Mouse (Mus musculus): ENCODE data around the gene Tgoln1. TPM values are rescaled to one million over a fixed set of nuclear protein-coding genes. Genes with fewer than 3 reads are reported as not detected.

The Tgoln1 gene
- polyA plus RNA-seq, 1 experiment: 37.9 TPM

GRCm38 (mm10) chr6:72610261-72610660, 6.5 kb downstream of the Tgoln1 start:
- H3K27ac ChIP-seq (ENCODE audit: control insufficient read depth, insufficient read depth, low read length): no peak overlapping the region

DNA sequence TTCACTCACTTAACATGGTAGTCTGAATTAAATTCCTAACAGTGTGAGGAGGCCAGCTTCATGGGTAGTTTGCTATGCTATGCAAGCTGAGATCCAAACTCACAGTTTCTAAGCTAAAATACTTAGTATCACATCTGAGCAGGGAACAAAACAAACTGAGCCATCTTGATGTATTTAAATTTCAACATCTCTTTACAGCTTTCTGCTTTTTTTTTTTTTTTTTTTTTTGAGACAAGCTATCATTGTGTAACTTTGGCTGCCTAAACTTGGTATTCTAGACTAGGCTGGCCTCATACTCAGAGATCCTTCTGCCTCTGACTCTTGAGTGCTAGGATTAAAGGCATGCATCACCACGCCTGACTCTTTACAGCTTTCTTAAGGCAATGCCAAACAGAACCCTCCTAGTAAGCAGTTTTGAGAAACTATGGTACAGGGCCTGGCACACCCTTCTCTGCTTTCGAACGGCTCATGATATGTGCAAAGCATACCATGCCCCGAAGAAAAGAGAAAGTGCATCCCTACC, 8.1 kb downstream of the Tgoln1 start:
- 93% methylated on average over 4 of the region's 4 CpGs for WGBS
- TF ChIP-seq POLR2A (IDR thresholded peaks at IDR 0.05; ENCODE audit: control insufficient read depth, extremely low read depth, insufficient read depth, low read length, poor library complexity) (no peak), CTCF (IDR thresholded peaks at IDR 0.05; ENCODE audit: borderline replicate concordance, control insufficient read depth, extremely low read depth, insufficient read depth, low read length, poor library complexity) (no peak)
- DNase-seq: no peak
- H3K27me3 ChIP-seq (ENCODE audit: control insufficient read depth, insufficient read depth, low read length): no peaks in the 10 kb centered on the region
- H3K4me3 ChIP-seq (ENCODE audit: control insufficient read depth, insufficient read depth, low read length): no peak overlapping the region
- no peaks in the 10 kb centered on the region for H3K4me1 ChIP-seq (replicated peaks; ENCODE audit: control insufficient read depth, insufficient read depth, low read length)
- H3K27ac ChIP-seq (ENCODE audit: control insufficient read depth, insufficient read depth, low read length): no peak overlapping the region
- peaks cover 75% of the 10 kb centered on the region for H3K36me3 ChIP-seq (ENCODE audit: control insufficient read depth, insufficient read depth, low read length)

More at GRCm38 (mm10) chr6:72610261-72610660, 6.5 kb downstream of the Tgoln1 start:
- Histone ChIP-seq H3K4me3 (ENCODE audit: control insufficient read depth, insufficient read depth, low read length) (no peak overlapping the region), H3K4me1 (replicated peaks; ENCODE audit: control insufficient read depth, insufficient read depth, low read length) (peaks cover 2% of the 10 kb centered on the region; the same call in 1 of the 2 replicates), H3K27me3 (ENCODE audit: control insufficient read depth, insufficient read depth, low read length) (no peaks in the 10 kb centered on the region), H3K36me3 (ENCODE audit: control insufficient read depth, insufficient read depth, low read length) (peaks cover 77% of the 10 kb centered on the region)
- TF ChIP-seq CTCF (IDR thresholded peaks at IDR 0.05; ENCODE audit: borderline replicate concordance, control insufficient read depth, extremely low read depth, insufficient read depth, low read length, poor library complexity) (no peak), POLR2A (IDR thresholded peaks at IDR 0.05; ENCODE audit: control insufficient read depth, extremely low read depth, insufficient read depth, low read length, poor library complexity) (no peak)
- no peak for DNase-seq
- 89% methylated on average over 4 of the region's 4 CpGs for WGBS

DNA sequence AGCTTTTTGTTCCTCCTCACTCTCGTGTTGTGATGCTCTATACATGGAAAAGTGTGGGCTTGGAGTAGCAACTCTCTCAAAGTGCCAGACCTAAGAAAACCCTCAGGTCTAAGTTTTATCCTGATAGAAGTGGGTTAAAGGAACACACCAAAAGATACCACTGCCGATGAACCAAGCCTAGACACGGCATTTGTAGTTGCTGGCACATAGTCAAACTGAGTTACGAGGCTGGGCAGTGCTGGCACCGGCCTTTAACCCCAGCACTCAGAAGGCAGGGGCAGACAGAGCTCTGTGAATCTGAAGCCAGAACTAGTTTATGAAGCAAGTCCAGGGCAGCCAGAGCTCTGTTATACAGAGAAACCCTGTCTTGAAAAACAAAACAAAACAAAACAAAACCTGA, 9.1 kb downstream of the Tgoln1 start:
- no peak for DNase-seq
- H3K4me1 ChIP-seq (replicated peaks; ENCODE audit: control insufficient read depth, insufficient read depth, low read length): no peaks in the 10 kb centered on the region
- WGBS: 96% methylated on average over 5 of the region's 5 CpGs
- H3K36me3 ChIP-seq (ENCODE audit: control insufficient read depth, insufficient read depth, low read length): peaks cover 65% of the 10 kb centered on the region
- H3K27me3 ChIP-seq (ENCODE audit: control insufficient read depth, insufficient read depth, low read length): no peaks in the 10 kb centered on the region
- no peak overlapping the region for H3K27ac ChIP-seq (ENCODE audit: control insufficient read depth, insufficient read depth, low read length)
- H3K4me3 ChIP-seq (ENCODE audit: control insufficient read depth, insufficient read depth, low read length): no peak overlapping the region
- no peak for TF ChIP-seq CTCF (IDR thresholded peaks at IDR 0.05; ENCODE audit: borderline replicate concordance, control insufficient read depth, extremely low read depth, insufficient read depth, low read length, poor library complexity)
- no peak for TF ChIP-seq POLR2A (IDR thresholded peaks at IDR 0.05; ENCODE audit: control insufficient read depth, extremely low read depth, insufficient read depth, low read length, poor library complexity)

DNA sequence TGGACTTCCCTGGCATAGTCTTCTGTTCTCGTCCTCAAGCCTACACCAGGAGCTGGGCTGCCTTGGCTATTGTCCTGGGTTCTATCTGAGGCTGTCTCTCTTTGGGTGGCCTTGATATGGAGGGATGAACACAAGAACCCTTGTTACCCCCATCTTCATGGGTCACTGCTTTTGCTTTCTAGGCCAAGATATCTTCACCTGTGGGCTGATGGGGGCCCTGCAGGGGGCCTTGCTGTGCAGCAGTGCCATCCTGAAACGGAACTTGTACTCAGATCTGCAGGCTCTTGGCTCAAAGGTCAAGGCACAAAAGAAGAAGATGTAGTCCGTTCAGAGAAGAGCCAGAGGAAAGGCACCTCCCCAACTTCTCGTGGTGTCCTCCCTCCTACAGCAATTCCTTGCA, 9.7 kb downstream of the Tgoln1 start:
- WGBS: 95% methylated on average over 4 of the region's 4 CpGs

GRCm38 (mm10) chr6:72604066-72604465, 12.7 kb downstream of the Tgoln1 start:
- WGBS: 94% methylated on average over 2 of the region's 2 CpGs
- Histone ChIP-seq H3K27me3 (ENCODE audit: control insufficient read depth, insufficient read depth, low read length) (no peaks in the 10 kb centered on the region), H3K4me1 (replicated peaks; ENCODE audit: control insufficient read depth, insufficient read depth, low read length) (no peaks in the 10 kb centered on the region), H3K27ac (ENCODE audit: control insufficient read depth, insufficient read depth, low read length) (no peak overlapping the region), H3K4me3 (ENCODE audit: control insufficient read depth, insufficient read depth, low read length) (no peak overlapping the region), H3K36me3 (ENCODE audit: control insufficient read depth, insufficient read depth, low read length) (peaks cover 31% of the 10 kb centered on the region)
- no peak for DNase-seq
- TF ChIP-seq POLR2A (IDR thresholded peaks at IDR 0.05; ENCODE audit: control insufficient read depth, extremely low read depth, insufficient read depth, low read length, poor library complexity): no peak
- TF ChIP-seq CTCF (IDR thresholded peaks at IDR 0.05; ENCODE audit: borderline replicate concordance, control insufficient read depth, extremely low read depth, insufficient read depth, low read length, poor library complexity): no peak

More for the DNA sequence above, 9.7 kb downstream of the Tgoln1 start:
- no peak overlapping the region for H3K27ac ChIP-seq (ENCODE audit: control insufficient read depth, insufficient read depth, low read length)
- no peak overlapping the region for H3K4me3 ChIP-seq (ENCODE audit: control insufficient read depth, insufficient read depth, low read length)
- TF ChIP-seq POLR2A (IDR thresholded peaks at IDR 0.05; ENCODE audit: control insufficient read depth, extremely low read depth, insufficient read depth, low read length, poor library complexity) (no peak), CTCF (IDR thresholded peaks at IDR 0.05; ENCODE audit: borderline replicate concordance, control insufficient read depth, extremely low read depth, insufficient read depth, low read length, poor library complexity) (no peak)
- DNase-seq: no peak
- H3K36me3 ChIP-seq (ENCODE audit: control insufficient read depth, insufficient read depth, low read length): peaks cover 59% of the 10 kb centered on the region
- no peaks in the 10 kb centered on the region for H3K4me1 ChIP-seq (replicated peaks; ENCODE audit: control insufficient read depth, insufficient read depth, low read length)
- no peaks in the 10 kb centered on the region for H3K27me3 ChIP-seq (ENCODE audit: control insufficient read depth, insufficient read depth, low read length)

DNA sequence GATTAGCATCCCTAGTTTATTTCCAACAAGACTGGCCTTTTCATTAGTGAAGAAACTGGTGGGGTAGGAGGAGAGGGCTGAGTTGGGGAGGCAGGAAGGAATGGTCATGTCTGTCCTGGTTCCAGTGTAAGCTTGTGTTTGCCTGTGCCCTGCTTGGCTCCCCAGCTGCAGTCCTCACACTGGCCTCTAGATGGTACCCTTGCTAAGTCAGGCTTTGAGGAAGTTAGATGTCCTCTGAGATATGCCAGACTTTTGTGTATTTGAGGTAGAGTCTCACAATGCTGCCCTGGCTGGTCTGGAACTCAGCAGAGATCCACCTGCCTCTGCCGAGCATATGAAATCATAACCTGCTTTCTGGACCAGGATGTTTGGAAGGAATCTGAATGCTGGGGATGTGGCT, 15.1 kb downstream of the Tgoln1 start:
- Histone ChIP-seq H3K4me3 (ENCODE audit: control insufficient read depth, insufficient read depth, low read length) (no peak overlapping the region), H3K27me3 (ENCODE audit: control insufficient read depth, insufficient read depth, low read length) (no peaks in the 10 kb centered on the region), H3K4me1 (replicated peaks; ENCODE audit: control insufficient read depth, insufficient read depth, low read length) (peaks cover 13% of the 10 kb centered on the region), H3K36me3 (ENCODE audit: control insufficient read depth, insufficient read depth, low read length) (peaks cover 10% of the 10 kb centered on the region), H3K27ac (ENCODE audit: control insufficient read depth, insufficient read depth, low read length) (no peak overlapping the region)
- peak; percentile 90 for DNase-seq
- TF ChIP-seq POLR2A (IDR thresholded peaks at IDR 0.05; ENCODE audit: control insufficient read depth, extremely low read depth, insufficient read depth, low read length, poor library complexity) (no peak), CTCF (IDR thresholded peaks at IDR 0.05; ENCODE audit: borderline replicate concordance, control insufficient read depth, extremely low read depth, insufficient read depth, low read length, poor library complexity) (peak; percentile 29; the same call in 1 of the 2 replicates)
- 5% methylated on average over 1 of the region's 1 CpGs for WGBS

DNA sequence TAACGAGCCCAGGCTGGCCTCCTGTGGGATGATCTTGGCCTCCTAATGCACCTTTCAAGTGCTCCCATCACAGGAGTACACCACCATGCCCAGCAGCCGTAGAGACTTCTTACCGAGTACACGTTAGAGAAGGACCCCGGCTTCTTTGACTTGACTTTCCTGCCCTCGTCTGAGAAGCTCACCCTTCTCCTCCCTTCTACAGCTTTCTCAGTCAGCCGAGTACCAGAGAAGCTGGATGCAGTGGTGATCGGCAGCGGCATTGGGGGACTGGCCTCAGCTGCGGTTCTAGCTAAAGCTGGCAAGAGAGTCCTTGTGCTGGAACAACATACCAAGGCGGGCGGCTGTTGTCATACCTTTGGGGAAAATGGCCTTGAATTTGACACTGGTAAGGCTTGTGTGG, 16.0 kb downstream of the Tgoln1 start:
- DNase-seq: no peak
- Histone ChIP-seq H3K4me1 (replicated peaks; ENCODE audit: control insufficient read depth, insufficient read depth, low read length) (peaks cover 13% of the 10 kb centered on the region), H3K36me3 (ENCODE audit: control insufficient read depth, insufficient read depth, low read length) (peaks cover under 1% of the 10 kb centered on the region; the same call in 1 of the 2 replicates), H3K27me3 (ENCODE audit: control insufficient read depth, insufficient read depth, low read length) (no peaks in the 10 kb centered on the region), H3K27ac (ENCODE audit: control insufficient read depth, insufficient read depth, low read length) (no peak overlapping the region), H3K4me3 (ENCODE audit: control insufficient read depth, insufficient read depth, low read length) (no peak overlapping the region)
- TF ChIP-seq CTCF (IDR thresholded peaks at IDR 0.05; ENCODE audit: borderline replicate concordance, control insufficient read depth, extremely low read depth, insufficient read depth, low read length, poor library complexity) (no peak), POLR2A (IDR thresholded peaks at IDR 0.05; ENCODE audit: control insufficient read depth, extremely low read depth, insufficient read depth, low read length, poor library complexity) (no peak)
- 95% methylated on average over 12 of the region's 12 CpGs for WGBS

All from thymus, adult 2 months (tissue).